Mouse (Mus musculus) myocyte (in vitro differentiated cells): Measurements from ENCODE around the gene Slc24a3.

Source experiments
- MAX ChIP-seq: IDR thresholded peaks from one replicate; pipeline ENCODE4 v1.6.1; 2011; ENCODE audit warnings: low read depth, mild to moderate bottlenecking, control low read depth
- POLR2A ChIP-seq: IDR thresholded peaks from one replicate; pipeline ENCODE4 v1.6.1; 2011; ENCODE audit warnings: low read depth, mild to moderate bottlenecking, control low read depth, moderate library complexity; ENCODE audit not compliant: insufficient read length
- POLR2AphosphoS2 ChIP-seq: IDR thresholded peaks from one replicate; pipeline ENCODE4 v1.6.1; 2011; ENCODE audit warnings: low read depth, control low read depth; ENCODE audit not compliant: insufficient read length
- USF1 ChIP-seq: IDR thresholded peaks from one replicate; pipeline ENCODE4 v1.6.1; 2011; ENCODE audit warnings: low read depth, mild to moderate bottlenecking, control low read depth, moderate library complexity

- no peak for TF ChIP-seq POLR2A
- no peak for TF ChIP-seq MAX
- no peak for TF ChIP-seq POLR2AphosphoS2
- no peak for TF ChIP-seq USF1
Measured at GRCm38 (mm10) chr2:145296906-145297305, 129.4 kb downstream of the Slc24a3 start.
